Mouse (Mus musculus) lung, embryonic 16.5 days (tissue): ENCODE data around the gene Ica1. TPM values are rescaled to one million over a fixed set of nuclear protein-coding genes. Genes with fewer than 3 reads are reported as not detected.

ENCODE experiments used
- ATAC-seq: fragments of 200-750 bp; cut with Nextera tagmentation; 2 replicates; pipeline ENCODE4 v1.8.0; 2017; ENCODE audit warnings: low read depth, mild to moderate bottlenecking, moderate library complexity
- H3K27ac ChIP-seq: fragments of 300-500 bp; sonication (generic); 2 replicates; pipeline ENCODE4 v1.5.1; 2014; ENCODE audit warnings: mild to moderate bottlenecking, control low read depth, low read length
- H3K27me3 ChIP-seq: fragments of 300-500 bp; sonication (generic); 2 replicates; pipeline ENCODE4 v1.6.1; 2014; ENCODE audit warnings: low read depth, low read length, mixed read lengths; ENCODE audit not compliant: control insufficient read depth, insufficient read depth
- H3K36me3 ChIP-seq: fragments of 300-500 bp; sonication (generic); 2 replicates; pipeline ENCODE4 v1.6.1; 2014; ENCODE audit warnings: low read length; ENCODE audit not compliant: control insufficient read depth, insufficient read depth
- H3K4me1 ChIP-seq: fragments of 300-500 bp; sonication (generic); replicated peaks from 2 replicates; pipeline ENCODE4 v1.6.1; 2014; ENCODE audit warnings: low read length, mixed read lengths; ENCODE audit not compliant: control insufficient read depth, insufficient read depth
- H3K4me2 ChIP-seq: fragments of 300-500 bp; sonication (generic); 2 replicates; pipeline ENCODE4 v1.6.1; 2014; ENCODE audit warnings: low read depth, low read length, control low read depth
- H3K4me3 ChIP-seq: fragments of 300-500 bp; sonication (generic); 2 replicates; pipeline ENCODE4 v1.5.1; 2014; ENCODE audit warnings: mild to moderate bottlenecking, low read length, control low read depth
- H3K9ac ChIP-seq: fragments of 300-500 bp; sonication (generic); 2 replicates; pipeline ENCODE4 v1.6.1; 2014; ENCODE audit warnings: low read length, control low read depth
- H3K9me3 ChIP-seq: fragments of 300-500 bp; sonication (generic); 2 replicates; pipeline ENCODE4 v1.6.1; 2016; ENCODE audit warnings: low read length; ENCODE audit not compliant: control insufficient read depth
- WGBS: fragments of 180-500 bp; shearing (Covaris S2); extraction: QIAGEN DNeasy Blood & Tissue Kit; methylation state at CpG from one replicate; pipeline ENCODE4 v1.1.7; 2014; 5-methylcytosine and 5-hydroxymethylcytosine counted together
- polyA plus RNA-seq: library from polyadenylated mRNA; unstranded; fragments of >200 nt; fragmentation: Nextera tagmentation; extraction: Ambion mirVana; gene quantifications from 2 replicates; pipeline ENCODE4 v1.2.1, GENCODE M21; 2015

Ica1 gene
- polyA plus RNA-seq, 1 experiment from 2014 or later: 40.6 TPM

- Histone ChIP-seq H3K4me2 (no peak overlapping the region), H3K36me3 (no peaks in the 10 kb centered on the region), H3K9me3 (no peaks in the 10 kb centered on the region), H3K4me1 (no peaks in the 10 kb centered on the region), H3K27ac (no peak overlapping the region), H3K27me3 (no peaks in the 10 kb centered on the region), H3K4me3 (no peak overlapping the region), H3K9ac (no peak overlapping the region)
- 75% methylated on average over 2 of the region's 2 CpGs for WGBS
- ATAC-seq: no peak; the same call in 1 of the 2 replicates
Measured at GRCm38 (mm10) chr6:8753723-8754036, 24.6 kb downstream of the Ica1 start.

- no peaks in the 10 kb centered on the region for H3K4me1 ChIP-seq
- H3K9me3 ChIP-seq: no peaks in the 10 kb centered on the region
- H3K9ac ChIP-seq: no peak overlapping the region
- H3K27ac ChIP-seq: peak overlapping the region; percentile 73
- peak; percentile 94 for ATAC-seq
- H3K36me3 ChIP-seq: no peaks in the 10 kb centered on the region
- H3K4me3 ChIP-seq: no peak overlapping the region
- no peak overlapping the region for H3K4me2 ChIP-seq
- WGBS: 44% methylated on average over 6 of the region's 6 CpGs
- H3K27me3 ChIP-seq: no peaks in the 10 kb centered on the region
Measured at GRCm38 (mm10) chr6:8752984-8753722, 25.1 kb downstream of the Ica1 start.

DNA sequence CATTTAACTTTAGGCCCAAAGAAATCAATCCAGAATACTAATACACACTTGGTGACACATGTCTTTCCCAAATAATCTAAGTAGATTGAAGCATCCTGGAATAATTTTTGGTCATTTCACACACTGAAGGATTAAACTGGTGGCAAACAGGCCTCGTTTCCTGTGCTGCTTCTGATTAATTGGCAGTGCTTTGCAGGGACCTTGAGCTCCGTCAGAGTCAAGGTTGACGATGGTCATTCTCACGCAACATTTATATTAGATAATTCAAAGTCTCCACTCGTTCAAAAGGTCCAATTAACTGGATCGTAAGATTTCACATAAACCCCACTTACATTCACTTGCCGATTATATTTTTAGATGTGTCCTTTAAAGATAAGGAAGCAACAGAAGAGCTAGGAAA is 33.4 kb downstream of the Ica1 start:
- 0 out of 2 replicates have a peak, but pooled peaks cover 2% of the 10 kb centered on the region for H3K4me1 ChIP-seq
- ATAC-seq: no peak
- no peaks in the 10 kb centered on the region for H3K9me3 ChIP-seq
- H3K4me3 ChIP-seq: no peak overlapping the region
- H3K9ac ChIP-seq: no peak overlapping the region
- no peak overlapping the region for H3K27ac ChIP-seq
- WGBS: 67% methylated on average over 7 of the region's 7 CpGs
- H3K4me2 ChIP-seq: no peak overlapping the region
- H3K27me3 ChIP-seq: no peaks in the 10 kb centered on the region
- H3K36me3 ChIP-seq: no peaks in the 10 kb centered on the region

DNA sequence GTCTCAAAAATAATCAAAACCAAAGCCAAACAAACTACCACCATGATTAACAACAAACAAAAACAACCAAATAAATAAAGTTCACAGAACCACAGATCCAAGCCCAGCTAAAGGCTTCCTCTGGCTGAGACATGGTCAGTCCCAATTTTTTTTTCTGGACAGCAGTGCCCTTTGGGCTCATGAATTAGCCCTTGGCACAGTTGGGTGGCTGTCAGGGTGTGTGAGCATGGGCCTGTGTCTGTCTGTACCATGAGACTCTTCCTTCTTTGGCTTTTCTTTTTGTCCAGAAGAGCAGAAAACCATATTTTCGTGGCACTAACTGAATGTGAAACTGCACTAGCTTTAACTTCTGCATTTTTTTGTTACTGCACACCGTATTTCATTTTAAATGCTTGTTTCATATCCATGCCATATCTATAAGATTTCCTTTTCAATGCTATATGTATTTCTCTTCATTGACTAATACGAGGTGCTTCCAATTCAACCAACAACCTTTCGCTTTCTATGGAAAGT is 34.0 kb downstream of the Ica1 start:
- H3K4me1 ChIP-seq: 0 out of 2 replicates have a peak, but pooled peaks cover 2% of the 10 kb centered on the region
- no peak for ATAC-seq
- no peak overlapping the region for H3K9ac ChIP-seq
- H3K27ac ChIP-seq: no peak overlapping the region
- H3K4me3 ChIP-seq: no peak overlapping the region
- no peaks in the 10 kb centered on the region for H3K36me3 ChIP-seq
- H3K4me2 ChIP-seq: no peak overlapping the region
- 86% methylated on average over 4 of the region's 4 CpGs for WGBS
- no peaks in the 10 kb centered on the region for H3K27me3 ChIP-seq
- H3K9me3 ChIP-seq: no peaks in the 10 kb centered on the region

- Histone ChIP-seq H3K4me1 (0 out of 2 replicates have a peak, but pooled peaks cover 2% of the 10 kb centered on the region), H3K4me2 (no peak overlapping the region), H3K9ac (no peak overlapping the region), H3K27me3 (no peaks in the 10 kb centered on the region), H3K36me3 (no peaks in the 10 kb centered on the region), H3K4me3 (no peak overlapping the region), H3K27ac (no peak overlapping the region), H3K9me3 (no peaks in the 10 kb centered on the region)
- no peak for ATAC-seq
- WGBS: 41% methylated on average over 3 of the region's 3 CpGs
Measured at GRCm38 (mm10) chr6:8742449-8742848, 35.8 kb downstream of the Ica1 start.

DNA sequence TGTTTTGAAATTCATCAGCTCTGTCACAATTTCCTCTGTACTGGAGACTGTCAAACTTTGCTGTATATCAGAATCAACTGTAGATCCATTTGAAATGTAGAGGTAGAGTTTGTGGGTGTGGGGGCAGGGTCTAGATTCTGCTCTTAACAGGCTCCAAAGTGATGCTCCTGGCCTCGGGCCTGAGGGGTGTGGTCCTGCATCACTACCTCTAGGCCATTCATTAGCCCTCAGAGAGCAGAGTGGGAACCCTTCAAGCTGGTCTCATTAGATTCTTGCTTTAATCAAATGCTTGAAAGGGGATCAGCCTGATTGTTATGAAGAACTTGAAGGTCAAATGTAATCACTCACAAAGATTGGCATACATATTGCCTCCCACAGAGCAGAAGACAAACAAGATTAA is 36.6 kb downstream of the Ica1 start:
- Histone ChIP-seq H3K9me3 (no peaks in the 10 kb centered on the region), H3K4me1 (0 out of 2 replicates have a peak, but pooled peaks cover 2% of the 10 kb centered on the region), H3K9ac (no peak overlapping the region), H3K27me3 (no peaks in the 10 kb centered on the region), H3K4me2 (no peak overlapping the region), H3K27ac (no peak overlapping the region), H3K36me3 (no peaks in the 10 kb centered on the region), H3K4me3 (no peak overlapping the region)
- 38% methylated on average over 1 of the region's 1 CpGs for WGBS
- ATAC-seq: no peak

GRCm38 (mm10) chr6:8740092-8740491 is 38.2 kb downstream of the Ica1 start:
- H3K4me2 ChIP-seq: no peak overlapping the region
- no peak overlapping the region for H3K4me3 ChIP-seq
- no peak overlapping the region for H3K9ac ChIP-seq
- WGBS: 62% methylated on average over 2 of the region's 2 CpGs
- peaks cover 5% of the 10 kb centered on the region for H3K4me1 ChIP-seq
- H3K36me3 ChIP-seq: no peaks in the 10 kb centered on the region
- no peaks in the 10 kb centered on the region for H3K9me3 ChIP-seq
- H3K27me3 ChIP-seq: no peaks in the 10 kb centered on the region
- 0 out of 2 replicates have a peak, but pooled peaks have one; percentile 13 for ATAC-seq
- H3K27ac ChIP-seq: no peak overlapping the region

- Histone ChIP-seq H3K4me3 (no peak overlapping the region), H3K4me1 (peaks cover 5% of the 10 kb centered on the region), H3K9ac (no peak overlapping the region), H3K36me3 (no peaks in the 10 kb centered on the region), H3K4me2 (no peak overlapping the region), H3K27me3 (no peaks in the 10 kb centered on the region), H3K27ac (no peak overlapping the region), H3K9me3 (no peaks in the 10 kb centered on the region)
- WGBS: 66% methylated on average over 4 of the region's 4 CpGs
- no peak for ATAC-seq
Measured at GRCm38 (mm10) chr6:8738396-8738795, 39.9 kb downstream of the Ica1 start.

- Histone ChIP-seq H3K9me3 (no peaks in the 10 kb centered on the region), H3K4me2 (no peak overlapping the region), H3K4me1 (peaks cover 3% of the 10 kb centered on the region), H3K27ac (no peak overlapping the region), H3K9ac (no peak overlapping the region), H3K4me3 (no peak overlapping the region), H3K27me3 (no peaks in the 10 kb centered on the region), H3K36me3 (no peaks in the 10 kb centered on the region)
- ATAC-seq: no peak
Measured at GRCm38 (mm10) chr6:8736493-8736820, 41.8 kb downstream of the Ica1 start.
